Mouse (Mus musculus): ENCODE results near the gene Chil3. TPM values are rescaled to one million over a fixed set of nuclear protein-coding genes. Genes with fewer than 3 reads are reported as not detected.
"Not testable (repeated sequence)": the region's sequence is repeated elsewhere in the genome, so short reads cannot be mapped to it uniquely, and the experiment has no call there.

Gene Chil3
- polyA plus RNA-seq (2015; fragmentation: Nextera tagmentation; extraction: Ambion mirVana), result not detected in 2 replicates

DNA sequence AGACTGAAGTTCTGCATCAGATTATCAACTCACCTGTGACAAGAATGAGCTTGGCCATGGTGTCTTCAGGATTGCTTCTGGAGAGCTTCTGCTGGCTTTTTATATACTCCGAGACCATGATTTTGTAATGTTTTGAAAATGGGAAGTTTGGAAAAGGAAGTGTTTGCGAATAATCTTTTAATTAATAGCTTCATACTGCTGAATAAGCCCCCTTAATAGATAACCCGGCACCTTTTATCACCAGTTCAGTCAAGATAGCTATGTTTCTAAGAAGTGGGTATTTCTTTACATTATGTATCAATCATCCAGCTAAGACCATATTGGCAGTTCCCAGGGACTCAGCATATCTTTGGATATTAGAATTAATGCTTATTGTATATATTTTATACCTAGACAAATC is at the start of gene Chil3:
Gene Chil3, minus strand, starts transcription at position 101 of the 400 bp plus-strand sequence.
- Histone ChIP-seq H3K4me3 (ENCODE audit: low read depth, low read length) (no peak within 1 kb of the TSS), H3K4me1 (ENCODE audit: control insufficient read depth, insufficient read depth, low read length) (no peaks in the 10 kb centered on the region), H3K9me3 (replicated peaks; ENCODE audit: control insufficient read depth, low read length, poor library complexity, severe bottlenecking) (no peaks in the 10 kb centered on the region; the same call in 1 of the 2 replicates), H3K4me2 (ENCODE audit: low read length) (no peak within 1 kb of the TSS), H3K36me3 (ENCODE audit: control insufficient read depth, insufficient read depth, low read length) (no peaks in the 10 kb centered on the region), H3K27ac (ENCODE audit: low read length) (no peak within 1 kb of the TSS), H3K27me3 (ENCODE audit: control insufficient read depth, insufficient read depth, low read depth, low read length) (no peaks in the 10 kb centered on the region), H3K9ac (ENCODE audit: low read depth, low read length) (no peak within 1 kb of the TSS)
- ATAC-seq, result no peak
- 84% methylated on average over 3 of the region's 3 CpGs for WGBS

DNA sequence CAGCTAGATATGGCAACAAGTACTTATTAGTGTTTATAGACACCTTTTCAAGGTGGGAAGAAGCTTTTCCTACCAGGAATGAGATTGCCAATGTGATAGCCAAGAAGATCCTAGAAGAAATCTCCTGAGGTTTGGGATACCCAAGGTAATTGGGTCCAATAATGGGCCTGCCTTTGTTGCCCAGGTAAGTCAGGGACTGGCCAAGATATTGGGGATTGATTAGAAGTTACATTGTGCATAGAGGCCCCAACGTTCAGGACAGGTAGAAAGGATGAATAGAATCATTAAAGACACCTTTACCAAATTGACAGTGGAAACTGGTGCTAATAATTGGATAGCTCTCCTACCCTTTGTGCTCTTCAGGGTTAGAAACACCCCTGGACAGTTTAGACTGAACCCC is 30.7 kb upstream of the Chil3 start:
- H3K27ac ChIP-seq (ENCODE audit: low read length); H3K27me3 ChIP-seq (ENCODE audit: control insufficient read depth, insufficient read depth, low read depth, low read length); H3K9ac ChIP-seq (ENCODE audit: low read depth, low read length); H3K9me3 ChIP-seq (replicated peaks; ENCODE audit: control insufficient read depth, low read length, poor library complexity, severe bottlenecking); H3K36me3 ChIP-seq (ENCODE audit: control insufficient read depth, insufficient read depth, low read length); H3K4me1 ChIP-seq (ENCODE audit: control insufficient read depth, insufficient read depth, low read length); H3K4me2 ChIP-seq (ENCODE audit: low read length); ATAC-seq; H3K4me3 ChIP-seq (ENCODE audit: low read depth, low read length): not testable (repeated sequence)
- WGBS, result 69% methylated on average over 1 of the region's 1 CpGs

DNA sequence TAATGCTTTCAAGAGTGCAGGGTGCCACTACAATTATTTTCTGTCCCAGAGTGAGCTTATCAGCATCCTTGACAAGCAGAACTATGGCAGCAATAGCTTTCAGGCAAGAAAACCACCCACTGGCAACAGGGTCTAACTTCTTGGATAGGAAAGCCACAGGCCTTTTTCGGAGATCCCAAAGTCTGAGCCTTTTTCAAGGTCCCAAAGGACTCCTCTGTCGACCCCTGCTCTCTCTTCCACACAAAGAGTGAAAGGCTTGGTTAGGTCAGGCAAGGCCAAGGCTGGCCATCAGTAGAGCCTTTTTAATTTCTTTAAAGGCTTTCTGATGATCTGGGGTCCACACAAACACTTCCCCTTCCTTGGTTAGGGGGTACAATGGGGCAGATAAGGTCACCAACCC is 29.9 kb upstream of the Chil3 start:
- not testable (repeated sequence) for H3K36me3 ChIP-seq (ENCODE audit: control insufficient read depth, insufficient read depth, low read length)

DNA sequence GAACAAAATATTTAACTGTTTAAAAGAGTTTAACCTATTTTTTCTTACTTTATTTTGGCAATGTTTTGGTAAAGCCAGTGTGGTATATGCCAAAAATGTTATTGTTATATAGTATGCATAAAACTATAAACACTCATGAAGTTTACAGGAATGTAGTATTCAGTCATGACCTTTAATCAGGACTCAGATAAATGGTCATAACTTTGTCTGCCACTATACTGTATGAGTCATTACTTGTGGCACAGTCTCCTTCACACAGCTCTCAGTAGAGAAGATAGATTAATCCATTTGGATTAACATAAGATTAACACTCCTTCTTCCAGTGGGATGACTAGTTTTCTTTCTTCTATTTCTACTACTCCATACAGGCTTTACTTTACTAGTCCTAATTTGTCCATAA is 28.9 kb upstream of the Chil3 start:
- H3K27ac ChIP-seq (ENCODE audit: low read length), result no peak overlapping the region
- H3K9me3 ChIP-seq (replicated peaks; ENCODE audit: control insufficient read depth, low read length, poor library complexity, severe bottlenecking), result peaks cover 5% of the 10 kb centered on the region; the same call in 1 of the 2 replicates
- no peaks in the 10 kb centered on the region for H3K27me3 ChIP-seq (ENCODE audit: control insufficient read depth, insufficient read depth, low read depth, low read length)
- H3K36me3 ChIP-seq (ENCODE audit: control insufficient read depth, insufficient read depth, low read length), result no peaks in the 10 kb centered on the region; the same call in 1 of the 2 replicates
- no peak overlapping the region for H3K4me2 ChIP-seq (ENCODE audit: low read length)
- H3K4me1 ChIP-seq (ENCODE audit: control insufficient read depth, insufficient read depth, low read length), result no peaks in the 10 kb centered on the region
- H3K4me3 ChIP-seq (ENCODE audit: low read depth, low read length), result no peak overlapping the region
- ATAC-seq, result no peak
- H3K9ac ChIP-seq (ENCODE audit: low read depth, low read length), result no peak overlapping the region

More for the DNA sequence above, 29.9 kb upstream of the Chil3 start:
- not testable (repeated sequence) for H3K27me3 ChIP-seq (ENCODE audit: control insufficient read depth, insufficient read depth, low read depth, low read length); H3K4me2 ChIP-seq (ENCODE audit: low read length); H3K9me3 ChIP-seq (replicated peaks; ENCODE audit: control insufficient read depth, low read length, poor library complexity, severe bottlenecking); H3K27ac ChIP-seq (ENCODE audit: low read length); H3K4me1 ChIP-seq (ENCODE audit: control insufficient read depth, insufficient read depth, low read length); H3K9ac ChIP-seq (ENCODE audit: low read depth, low read length); H3K4me3 ChIP-seq (ENCODE audit: low read depth, low read length); ATAC-seq
- WGBS, result 84% methylated on average over 2 of the region's 2 CpGs

DNA sequence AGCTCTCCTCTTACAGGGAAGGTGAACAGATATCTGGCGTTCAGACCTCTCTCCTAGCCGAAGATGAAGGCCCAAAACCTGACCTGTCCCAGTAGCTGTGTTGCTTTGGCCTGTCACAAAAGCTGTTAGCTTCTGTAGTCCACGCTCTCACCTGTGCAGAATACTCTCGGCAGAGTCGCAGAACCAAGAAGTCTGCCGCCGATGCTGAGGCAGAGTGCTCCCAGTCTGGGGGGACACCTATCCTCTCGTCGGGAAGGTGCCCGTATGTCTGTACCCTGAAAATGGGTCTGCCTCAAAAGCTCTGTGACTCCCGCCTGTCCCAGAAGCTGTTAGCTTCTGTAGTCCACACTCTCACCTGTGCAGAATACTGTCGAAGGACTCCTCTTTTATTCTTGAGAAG is 28.1 kb upstream of the Chil3 start:
- WGBS, result 93% methylated on average over 12 of the region's 12 CpGs
- peaks cover 5% of the 10 kb centered on the region; the same call in 1 of the 2 replicates for H3K9me3 ChIP-seq (replicated peaks; ENCODE audit: control insufficient read depth, low read length, poor library complexity, severe bottlenecking)
- H3K27me3 ChIP-seq (ENCODE audit: control insufficient read depth, insufficient read depth, low read depth, low read length), result no peaks in the 10 kb centered on the region
- no peak overlapping the region for H3K9ac ChIP-seq (ENCODE audit: low read depth, low read length)
- no peaks in the 10 kb centered on the region for H3K4me1 ChIP-seq (ENCODE audit: control insufficient read depth, insufficient read depth, low read length)
- H3K36me3 ChIP-seq (ENCODE audit: control insufficient read depth, insufficient read depth, low read length), result no peaks in the 10 kb centered on the region; the same call in 1 of the 2 replicates
- no peak overlapping the region for H3K4me2 ChIP-seq (ENCODE audit: low read length)
- ATAC-seq, result no peak
- no peak overlapping the region for H3K27ac ChIP-seq (ENCODE audit: low read length)
- H3K4me3 ChIP-seq (ENCODE audit: low read depth, low read length), result no peak overlapping the region

DNA sequence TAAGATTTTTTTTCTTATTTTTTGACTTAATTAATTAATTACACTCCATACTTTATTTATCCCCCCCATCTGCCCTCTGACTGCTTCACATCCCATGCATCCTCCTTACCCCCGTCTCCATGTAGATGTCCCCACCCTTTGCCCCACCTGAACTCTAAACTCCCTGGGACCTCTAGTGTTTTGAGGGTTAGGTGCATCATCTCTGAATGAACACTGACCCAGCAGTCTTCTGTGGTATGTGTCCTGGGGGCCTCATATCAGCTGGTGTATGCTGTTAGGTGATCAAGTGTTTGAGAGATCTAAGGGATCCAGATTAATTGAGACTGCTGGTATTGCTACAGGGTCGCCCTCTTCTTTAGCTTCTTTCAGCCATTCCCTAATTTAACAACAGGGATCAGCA is 20.6 kb upstream of the Chil3 start:
- H3K27me3 ChIP-seq (ENCODE audit: control insufficient read depth, insufficient read depth, low read depth, low read length), result no peaks in the 10 kb centered on the region
- 0 out of 2 replicates have a peak, but pooled peaks cover 3% of the 10 kb centered on the region for H3K9me3 ChIP-seq (replicated peaks; ENCODE audit: control insufficient read depth, low read length, poor library complexity, severe bottlenecking)
- no peaks in the 10 kb centered on the region for H3K4me1 ChIP-seq (ENCODE audit: control insufficient read depth, insufficient read depth, low read length)
- no peak overlapping the region for H3K4me3 ChIP-seq (ENCODE audit: low read depth, low read length)
- H3K36me3 ChIP-seq (ENCODE audit: control insufficient read depth, insufficient read depth, low read length), result no peaks in the 10 kb centered on the region
- no peak overlapping the region for H3K27ac ChIP-seq (ENCODE audit: low read length)
- no peak overlapping the region for H3K4me2 ChIP-seq (ENCODE audit: low read length)
- 78% methylated on average over 2 of the region's 2 CpGs for WGBS
- no peak overlapping the region for H3K9ac ChIP-seq (ENCODE audit: low read depth, low read length)
- ATAC-seq, result no peak; the same call in 1 of the 2 replicates

DNA sequence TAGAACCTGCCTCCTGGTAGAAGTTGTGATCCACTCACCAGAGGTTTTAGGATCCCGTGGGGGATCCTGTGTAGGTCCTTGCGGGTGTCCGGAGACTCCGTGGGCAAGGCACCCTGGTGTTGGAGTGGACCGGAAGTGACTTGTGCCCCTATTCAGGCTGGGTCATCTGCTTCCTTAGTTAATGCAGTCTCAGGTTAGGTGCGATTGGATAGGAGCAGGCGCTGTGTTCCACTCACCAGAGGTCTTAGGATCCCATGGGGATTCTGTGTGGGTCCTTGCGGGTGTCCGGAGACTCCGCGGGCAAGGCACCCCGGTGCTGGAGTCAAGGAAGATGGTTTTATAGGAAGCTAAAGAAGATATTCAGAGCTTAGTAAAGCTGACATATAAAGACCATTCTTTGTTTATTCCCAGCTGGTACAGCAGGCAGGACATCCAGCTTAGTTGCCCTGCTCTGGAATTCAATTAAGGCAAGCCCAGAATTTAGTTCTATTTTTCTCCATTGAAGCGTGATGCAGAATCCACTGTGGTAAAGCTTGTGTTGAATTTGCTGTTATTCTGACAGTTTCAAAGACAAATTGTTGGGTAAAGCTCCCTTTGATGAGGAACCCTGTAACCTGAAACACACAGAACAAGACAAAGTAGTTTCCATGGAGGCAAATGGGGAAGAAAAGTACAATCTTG is 10.3 kb upstream of the Chil3 start:
- H3K4me3 ChIP-seq (ENCODE audit: low read depth, low read length), result no peak overlapping the region
- H3K9ac ChIP-seq (ENCODE audit: low read depth, low read length), result no peak overlapping the region
- no peak overlapping the region for H3K4me2 ChIP-seq (ENCODE audit: low read length)
- no peaks in the 10 kb centered on the region for H3K9me3 ChIP-seq (replicated peaks; ENCODE audit: control insufficient read depth, low read length, poor library complexity, severe bottlenecking)
- ATAC-seq, result no peak
- H3K27me3 ChIP-seq (ENCODE audit: control insufficient read depth, insufficient read depth, low read depth, low read length), result no peaks in the 10 kb centered on the region
- no peaks in the 10 kb centered on the region for H3K36me3 ChIP-seq (ENCODE audit: control insufficient read depth, insufficient read depth, low read length)
- no peak overlapping the region for H3K27ac ChIP-seq (ENCODE audit: low read length)
- WGBS, result 76% methylated on average over 13 of the region's 13 CpGs
- H3K4me1 ChIP-seq (ENCODE audit: control insufficient read depth, insufficient read depth, low read length), result no peaks in the 10 kb centered on the region

DNA sequence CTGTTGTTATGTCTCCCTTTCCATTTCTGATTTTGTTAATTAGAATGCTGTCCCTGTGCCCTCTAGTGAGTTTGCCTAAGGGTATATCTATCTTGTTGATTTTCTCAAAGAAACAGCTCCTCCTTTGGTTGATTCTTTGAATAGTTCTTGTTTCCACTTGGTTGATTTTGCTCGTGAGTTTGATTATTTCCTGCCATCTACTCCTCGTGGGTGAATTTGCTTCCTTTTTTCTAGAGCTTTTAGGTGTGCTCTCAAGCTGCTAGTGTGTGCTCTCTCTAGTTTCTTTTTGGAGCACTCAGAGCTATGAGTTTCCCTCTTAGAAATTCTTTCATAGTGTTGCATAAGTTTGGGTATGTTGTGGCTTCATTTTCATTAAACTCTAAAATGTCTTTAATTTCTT is 7.6 kb upstream of the Chil3 start:
- not testable (repeated sequence) for ATAC-seq; H3K4me2 ChIP-seq (ENCODE audit: low read length); H3K36me3 ChIP-seq (ENCODE audit: control insufficient read depth, insufficient read depth, low read length); H3K4me3 ChIP-seq (ENCODE audit: low read depth, low read length); H3K27me3 ChIP-seq (ENCODE audit: control insufficient read depth, insufficient read depth, low read depth, low read length); H3K9ac ChIP-seq (ENCODE audit: low read depth, low read length); H3K4me1 ChIP-seq (ENCODE audit: control insufficient read depth, insufficient read depth, low read length); H3K27ac ChIP-seq (ENCODE audit: low read length); H3K9me3 ChIP-seq (replicated peaks; ENCODE audit: control insufficient read depth, low read length, poor library complexity, severe bottlenecking)
- 63% methylated on average over 2 of the region's 2 CpGs for WGBS

DNA sequence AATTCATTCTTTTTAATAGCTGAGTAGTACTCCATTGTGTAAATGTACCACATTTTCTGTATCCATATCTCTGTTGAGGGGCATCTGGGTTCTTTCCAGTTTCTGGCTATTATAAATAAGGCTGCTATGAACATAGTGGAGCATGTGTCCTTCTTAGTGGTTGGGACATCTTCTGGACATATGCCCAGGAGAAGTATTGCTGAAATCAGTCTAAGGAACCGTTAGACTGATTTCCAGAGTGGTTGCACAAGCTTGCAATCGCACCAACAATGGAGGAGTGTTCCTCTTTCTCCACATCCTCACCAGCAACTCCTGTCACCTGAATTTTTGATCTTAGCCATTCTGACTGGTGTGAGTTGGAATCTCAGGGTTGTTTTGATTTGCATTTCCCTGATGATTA is 5.1 kb upstream of the Chil3 start:
- H3K9me3 ChIP-seq (replicated peaks; ENCODE audit: control insufficient read depth, low read length, poor library complexity, severe bottlenecking); H3K4me2 ChIP-seq (ENCODE audit: low read length); H3K9ac ChIP-seq (ENCODE audit: low read depth, low read length); H3K27me3 ChIP-seq (ENCODE audit: control insufficient read depth, insufficient read depth, low read depth, low read length); H3K27ac ChIP-seq (ENCODE audit: low read length); H3K4me3 ChIP-seq (ENCODE audit: low read depth, low read length); ATAC-seq; H3K4me1 ChIP-seq (ENCODE audit: control insufficient read depth, insufficient read depth, low read length); H3K36me3 ChIP-seq (ENCODE audit: control insufficient read depth, insufficient read depth, low read length): not testable (repeated sequence)
- WGBS, result 70% methylated on average over 2 of the region's 2 CpGs
